Mouse (Mus musculus) lung, adult 2 months (tissue): ENCODE measurements around the gene Gm44805.

ENCODE experiments used
- CTCF ChIP-seq: fragments of 200-500 bp; IDR thresholded peaks from 2 replicates; pipeline ENCODE4 v1.5.1; 2011; ENCODE audit warnings: mild to moderate bottlenecking, low read length, control low read depth; ENCODE audit not compliant: insufficient read depth
- POLR2A ChIP-seq: fragments of 200-500 bp; IDR thresholded peaks from 2 replicates; pipeline ENCODE4 v1.6.1; 2011; ENCODE audit warnings: low read depth, mild to moderate bottlenecking, control low read depth, low read length, borderline replicate concordance; ENCODE audit errors: extremely low read depth

DNA sequence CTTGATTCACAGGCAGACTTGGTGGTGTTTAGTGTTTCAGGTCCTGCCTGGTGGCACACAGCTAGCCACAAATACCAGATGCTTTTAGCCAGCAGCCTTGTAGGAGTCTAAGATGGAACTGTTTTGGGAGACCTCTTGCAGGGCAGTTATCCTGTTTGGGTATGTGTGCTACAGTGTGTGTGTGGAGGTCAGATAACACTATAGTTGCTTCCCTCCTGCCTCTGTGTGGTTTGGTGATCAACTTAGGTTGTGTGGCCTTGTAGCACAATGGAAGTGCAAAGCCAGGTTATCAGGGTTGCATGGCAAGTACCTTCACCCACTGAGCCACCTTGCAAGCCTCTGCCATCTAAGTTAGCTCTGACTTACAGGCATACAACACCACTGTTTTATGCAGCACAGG lies 48.5 kb downstream of the Gm44805 start:
- TF ChIP-seq POLR2A (no peak), CTCF (no peak)
